ENCODE assay signal across 26 mouse cellular contexts in genomic region chr3:153926333-153926732, GRCm38 (mm10). TPM values are rescaled to one million over a fixed set of nuclear protein-coding genes. Genes with fewer than 3 reads are reported as not detected.
DNase-seq lines count a peak whose midpoint lies in the region; ATAC-seq and TF ChIP-seq lines count a peak whose summit lies in the region.
"Had no signal": no experiment of that assay in that cellular context is flagged by ENCODE, and none has a peak within 500 bp of the region (broad histone marks: within the 10 kb centered on the region; RNA-seq: fewer than 3 reads in every experiment).

No protein-coding gene starts in this region.

- no peak overlapping the region for H3K4me3 ChIP-seq in liver, adult 2 months (ENCODE audit: insufficient read depth, low read depth, low read length)
- no peak overlapping the region for H3K4me3 ChIP-seq in liver, embryonic 11.5 days (ENCODE audit: low read depth, low read length)
- H3K4me3 ChIP-seq in thymus, adult 2 months (ENCODE audit: control insufficient read depth, insufficient read depth, low read length): no peak overlapping the region
- no peak overlapping the region for H3K4me3 ChIP-seq in stomach, postnatal 0 days (ENCODE audit: low read depth, low read length)
- H3K4me3 ChIP-seq: forebrain, embryonic 15.5 days; heart, embryonic 13.5 days; limb, embryonic 10.5 days; liver, embryonic 13.5 days; midbrain, embryonic 13.5 days had no signal

- no peaks in the 10 kb centered on the region for H3K9me3 ChIP-seq in liver, embryonic 11.5 days (ENCODE audit: control insufficient read depth, low read length)
- H3K9me3 ChIP-seq in stomach, postnatal 0 days (ENCODE audit: control insufficient read depth, low read length): no peaks in the 10 kb centered on the region
- H3K9me3 ChIP-seq: forebrain, embryonic 15.5 days; heart, embryonic 13.5 days; limb, embryonic 10.5 days; liver, embryonic 13.5 days; midbrain, embryonic 13.5 days had no signal

- no peak for ATAC-seq in CD4-positive, CD25-positive, alpha-beta regulatory T cell, adult 4 months
- ATAC-seq in liver, embryonic 11.5 days (replicated peaks; ENCODE audit: low FRiP score): no peak
- ATAC-seq in stomach, postnatal 0 days (ENCODE audit: low FRiP score, low TSS enrichment): no peak
- ATAC-seq: forebrain, embryonic 15.5 days; hindbrain, postnatal 0 days; midbrain, embryonic 13.5 days had no signal

- no peak overlapping the region for H3K4me2 ChIP-seq in liver, embryonic 11.5 days
- H3K4me2 ChIP-seq in stomach, postnatal 0 days (replicated peaks; ENCODE audit: low read depth): no peak overlapping the region
- H3K4me2 ChIP-seq: forebrain, embryonic 15.5 days; heart, embryonic 13.5 days; liver, embryonic 13.5 days; midbrain, embryonic 13.5 days had no signal

- no peaks in the 10 kb centered on the region for H3K27me3 ChIP-seq in liver, adult 2 months (ENCODE audit: control insufficient read depth, insufficient read depth, low read length)
- no peaks in the 10 kb centered on the region for H3K27me3 ChIP-seq in liver, embryonic 11.5 days (replicated peaks; ENCODE audit: control insufficient read depth, insufficient read depth, low read length)
- H3K27me3 ChIP-seq in thymus, adult 2 months (ENCODE audit: control insufficient read depth, insufficient read depth, low read length): no peaks in the 10 kb centered on the region
- H3K27me3 ChIP-seq in stomach, postnatal 0 days (ENCODE audit: control insufficient read depth, insufficient read depth, low read length): no peaks in the 10 kb centered on the region
- H3K27me3 ChIP-seq: CH12.LX; forebrain, embryonic 15.5 days; heart, embryonic 13.5 days; liver, embryonic 13.5 days; midbrain, embryonic 13.5 days had no signal

- TF ChIP-seq CTCF in liver, adult 2 months (IDR thresholded peaks at IDR 0.05; ENCODE audit: low read depth, low read length): peak; percentile 44; the same call in 1 of the 2 replicates
- no peak for TF ChIP-seq CTCF in thymus, adult 2 months (IDR thresholded peaks at IDR 0.05; ENCODE audit: borderline replicate concordance, control insufficient read depth, extremely low read depth, insufficient read depth, low read length, poor library complexity)
- TF ChIP-seq CTCF in stomach, postnatal 0 days (IDR thresholded peaks at IDR 0.05; ENCODE audit: low read depth): 0 out of 2 replicates have a peak, but pooled peaks have one; percentile 12

- no peak for TF ChIP-seq EP300 in stomach, postnatal 0 days (optimal IDR thresholded peaks at IDR 0.05)

- no peak overlapping the region for H3K9ac ChIP-seq in liver, adult 2 months (ENCODE audit: low read depth, low read length)
- no peak overlapping the region for H3K9ac ChIP-seq in liver, embryonic 11.5 days (ENCODE audit: low read depth, low read length)
- no peak overlapping the region for H3K9ac ChIP-seq in stomach, postnatal 0 days (ENCODE audit: low read length)
- H3K9ac ChIP-seq: forebrain, embryonic 15.5 days; heart, embryonic 13.5 days; liver, embryonic 13.5 days; midbrain, embryonic 13.5 days had no signal

- DNase-seq in CD4-positive, CD25-positive, alpha-beta regulatory T cell, adult 2 months (ENCODE audit: low read depth, low spot score): peak; percentile 32
- DNase-seq in liver, adult 2 months (ENCODE audit: extremely low read depth, low read depth, low spot score): no peak
- no peak for DNase-seq in liver, embryonic 11.5 days (ENCODE audit: low spot score)
- peak; percentile 20 for DNase-seq in thymus, postnatal 4 days
- DNase-seq in thymus, adult 2 months: no peak
- no peak for DNase-seq in stomach, postnatal 0 days (ENCODE audit: low spot score)
- DNase-seq in cerebellum, adult 8-10 months: no peak
- DNase-seq: cerebellum, adult 9-10 months; gastrocnemius, postnatal 10 days; heart, postnatal 14 days; kidney, adult 11 months; kidney, postnatal 10 days; liver, embryonic 13.5 days; thymus, postnatal 25 days had no signal

- no peaks in the 10 kb centered on the region for H3K79me2 ChIP-seq in liver, adult 2 months (ENCODE audit: control insufficient read depth, insufficient read depth, low read length)

- peaks cover 32% of the 10 kb centered on the region for H3K36me3 ChIP-seq in liver, adult 2 months (ENCODE audit: control insufficient read depth, insufficient read depth, low read length)
- H3K36me3 ChIP-seq in liver, embryonic 11.5 days (ENCODE audit: control insufficient read depth, insufficient read depth, low read length): peaks cover 34% of the 10 kb centered on the region
- H3K36me3 ChIP-seq in thymus, adult 2 months (ENCODE audit: control insufficient read depth, insufficient read depth, low read length): peaks cover 40% of the 10 kb centered on the region
- peaks cover 8% of the 10 kb centered on the region; the same call in 1 of the 2 replicates for H3K36me3 ChIP-seq in stomach, postnatal 0 days (ENCODE audit: control insufficient read depth, insufficient read depth, low read length)
- H3K36me3 ChIP-seq: forebrain, embryonic 15.5 days had no signal

- peaks cover 16% of the 10 kb centered on the region for H3K4me1 ChIP-seq in liver, adult 2 months (ENCODE audit: control insufficient read depth, insufficient read depth, low read length)
- H3K4me1 ChIP-seq in liver, embryonic 11.5 days (replicated peaks; ENCODE audit: control insufficient read depth, insufficient read depth, low read length): no peaks in the 10 kb centered on the region
- H3K4me1 ChIP-seq in thymus, adult 2 months (replicated peaks; ENCODE audit: control insufficient read depth, insufficient read depth, low read length): peaks cover 8% of the 10 kb centered on the region
- no peaks in the 10 kb centered on the region for H3K4me1 ChIP-seq in stomach, postnatal 0 days (replicated peaks; ENCODE audit: control insufficient read depth, insufficient read depth)
- H3K4me1 ChIP-seq: forebrain, embryonic 15.5 days; heart, embryonic 13.5 days; limb, embryonic 10.5 days; liver, embryonic 13.5 days; midbrain, embryonic 13.5 days had no signal

- TF ChIP-seq POLR2A in liver, adult 2 months (IDR thresholded peaks at IDR 0.05; ENCODE audit: extremely low read depth, insufficient read depth, low read length): no peak
- TF ChIP-seq POLR2A in thymus, adult 2 months (IDR thresholded peaks at IDR 0.05; ENCODE audit: control insufficient read depth, extremely low read depth, insufficient read depth, low read length, poor library complexity): no peak

- H3K27ac ChIP-seq in liver, adult 2 months (replicated peaks; ENCODE audit: insufficient read depth, low read depth, low read length): no peak overlapping the region
- no peak overlapping the region for H3K27ac ChIP-seq in liver, embryonic 11.5 days (ENCODE audit: low read depth, low read length)
- H3K27ac ChIP-seq in thymus, adult 2 months (ENCODE audit: control insufficient read depth, insufficient read depth, low read length): no peak overlapping the region
- H3K27ac ChIP-seq in stomach, postnatal 0 days (replicated peaks): no peak overlapping the region
- H3K27ac ChIP-seq: forebrain, embryonic 15.5 days; heart, embryonic 13.5 days; hindbrain, postnatal 0 days; limb, embryonic 10.5 days; liver, embryonic 13.5 days; midbrain, embryonic 13.5 days had no signal

- 89% methylated on average over 7 of the region's 7 CpGs for WGBS in liver, adult 2 months
- WGBS in liver, embryonic 11.5 days: 91% methylated on average over 7 of the region's 7 CpGs
- WGBS in thymus, adult 2 months: 98% methylated on average over 7 of the region's 7 CpGs
- WGBS in stomach, postnatal 0 days: 91% methylated on average over 7 of the region's 7 CpGs

RNA-seq across cellular contexts. Expression of gene Rabggtb, which starts 13.5 kb away (rescaled TPM):
- polyA plus RNA-seq in CD4-positive, CD25-positive, alpha-beta regulatory T cell, adult 4 months (2017; shearing (Covaris generic)): 10 to 100 TPM; 40.3 to 48.1 TPM
- 57.5 and 57.8 TPM in 2 replicates for total RNA-seq in liver, adult 2 months (2014; rRNA removed)
- polyA plus RNA-seq in liver, adult 2 months (2012; rRNA removed): 26.7 and 38.6 TPM in 2 replicates
- 86.9 and 95.9 TPM in 2 replicates for polyA plus RNA-seq in liver, embryonic 11.5 days (2014; fragmentation: Nextera tagmentation; extraction: Ambion mirVana)
- polyA plus RNA-seq in thymus, adult 2 months (2012; rRNA removed): 67.2 and 81.7 TPM in 2 replicates
- 27.5 and 29.8 TPM in 2 replicates for polyA plus RNA-seq in stomach, postnatal 0 days (2015; fragmentation: Nextera tagmentation; extraction: Ambion mirVana)

RNA-seq across cellular contexts. Expression of gene Acadm, which starts 18.1 kb away (rescaled TPM):
- 10 to 100 TPM; 38.4 to 40.9 TPM for polyA plus RNA-seq in CD4-positive, CD25-positive, alpha-beta regulatory T cell, adult 4 months (2017; shearing (Covaris generic))
- 320 and 383 TPM in 2 replicates for total RNA-seq in liver, adult 2 months (2014; rRNA removed)
- 91.8 and 151 TPM in 2 replicates for polyA plus RNA-seq in liver, adult 2 months (2012; rRNA removed)
- 68.9 and 75.3 TPM in 2 replicates for polyA plus RNA-seq in liver, embryonic 11.5 days (2014; fragmentation: Nextera tagmentation; extraction: Ambion mirVana)
- 53.6 and 69.1 TPM in 2 replicates for polyA plus RNA-seq in thymus, adult 2 months (2012; rRNA removed)
- 85.5 and 88.0 TPM in 2 replicates for polyA plus RNA-seq in stomach, postnatal 0 days (2015; fragmentation: Nextera tagmentation; extraction: Ambion mirVana)

RNA-seq across cellular contexts. Expression of gene Msh4, which starts 20.4 kb away (rescaled TPM):
- polyA plus RNA-seq in CD4-positive, CD25-positive, alpha-beta regulatory T cell, adult 4 months (2017; shearing (Covaris generic)): not detected
- total RNA-seq in liver, adult 2 months (2014; rRNA removed): 0.07 and 0.09 TPM in 2 replicates
- not detected in 2 replicates for polyA plus RNA-seq in liver, adult 2 months (2012; rRNA removed)
- 0.09 and 0.11 TPM in 2 replicates for polyA plus RNA-seq in liver, embryonic 11.5 days (2014; fragmentation: Nextera tagmentation; extraction: Ambion mirVana)
- polyA plus RNA-seq in thymus, adult 2 months (2012; rRNA removed): 0.18 and 0.23 TPM in 2 replicates
- 0.04 and 0.10 TPM in 2 replicates for polyA plus RNA-seq in stomach, postnatal 0 days (2015; fragmentation: Nextera tagmentation; extraction: Ambion mirVana)
- total RNA-seq: adrenal gland, adult 18-20 months; granulocyte monocyte progenitor cell, adult 5-6 weeks; monocyte, adult 5-6 weeks had no signal

RNA-seq across cellular contexts. Expression of gene Slc44a5, which starts 46.9 kb away (rescaled TPM):
- under 1 TPM in 1 of 2 experiments, not detected in 1; 0.24 TPM for polyA plus RNA-seq in CD4-positive, CD25-positive, alpha-beta regulatory T cell, adult 4 months (2017; shearing (Covaris generic))
- not detected in 2 replicates for total RNA-seq in liver, adult 2 months (2014; rRNA removed)
- polyA plus RNA-seq in liver, adult 2 months (2012; rRNA removed): not detected in 2 replicates
- 0.93 and 1.1 TPM in 2 replicates for polyA plus RNA-seq in liver, embryonic 11.5 days (2014; fragmentation: Nextera tagmentation; extraction: Ambion mirVana)
- polyA plus RNA-seq in thymus, adult 2 months (2012; rRNA removed): 0.03 and 0.05 TPM in 2 replicates
- 0.40 and 0.53 TPM in 2 replicates for polyA plus RNA-seq in stomach, postnatal 0 days (2015; fragmentation: Nextera tagmentation; extraction: Ambion mirVana)
- total RNA-seq: CH12.LX; granulocyte monocyte progenitor cell, adult 5-6 weeks; megakaryocyte, adult 5-6 weeks; monocyte, adult 5-6 weeks; neutrophil, adult 5-6 weeks had no signal

Comparison
In these comparisons a context has a peak if more than half of its experiments do, and no peak if none do; other contexts are left out.
1. DNase-seq: peak in CD4-positive, CD25-positive, alpha-beta regulatory T cell, adult 2 months (single experiment) and thymus, postnatal 4 days (single experiment); none in liver, adult 2 months (single experiment), liver, embryonic 11.5 days (single experiment), thymus, adult 2 months (single experiment), stomach, postnatal 0 days (single experiment) and cerebellum, adult 8-10 months (single experiment).